Mouse (Mus musculus) frontal cortex, postnatal 25 days (tissue): ENCODE measurements at regions not wholly inside any gene's neighbourhood (a gene's known extent, or its start where the extent isn't known, plus 50 kb on each side); places are given as distances from the start of the nearest gene placed in this dataset.
A peak's percentile ranks its signal among the peaks of the same experiment; 100 is the strongest.

Source experiments
- DNase-seq, 2 experiments: peaks; one replicate each; pipeline ENCODE4 v3.0.0; 2022; ENCODE audit warnings: low spot score in 2 of 2

- DNase-seq = no peak
Measured at GRCm38 (mm10) chr7:58151713-58152112, 504.3 kb upstream of the Atp10a start.

GRCm38 (mm10) chr7:58184913-58185312 lies 471.1 kb upstream of the Atp10a start:
- peak in 1 of 2 experiments; percentile 6 for DNase-seq

GRCm38 (mm10) chr7:58217726-58218125 lies 438.2 kb upstream of the Atp10a start:
- no peak for DNase-seq

GRCm38 (mm10) chr7:58224727-58225126 lies 431.2 kb upstream of the Atp10a start:
- no peak for DNase-seq

GRCm38 (mm10) chr7:58225713-58226112 lies 430.3 kb upstream of the Atp10a start:
- DNase-seq = no peak

GRCm38 (mm10) chr7:58230162-58230681 lies 425.7 kb upstream of the Atp10a start:
- no peak for DNase-seq

- no peak for DNase-seq
Measured at GRCm38 (mm10) chr7:58230943-58231342, 425.0 kb upstream of the Atp10a start.

GRCm38 (mm10) chr7:58247261-58247660 lies 408.7 kb upstream of the Atp10a start:
- DNase-seq = peak; percentile 7 to 11
